Mouse (Mus musculus) olfactory bulb, adult 2 months (tissue): ENCODE data around the gene Lef1.

Source experiments
- CTCF ChIP-seq: fragments of 200-500 bp; IDR thresholded peaks from 2 replicates; pipeline ENCODE4 v1.5.1; 2012; ENCODE audit warnings: low read depth, mild to moderate bottlenecking, low read length, moderate library complexity; ENCODE audit not compliant: insufficient read depth
- POLR2A ChIP-seq: fragments of 200-500 bp; IDR thresholded peaks from 2 replicates; pipeline ENCODE4 v1.6.1; 2012; ENCODE audit warnings: mild to moderate bottlenecking, low read depth, low read length, moderate library complexity; ENCODE audit not compliant: insufficient read depth

DNA sequence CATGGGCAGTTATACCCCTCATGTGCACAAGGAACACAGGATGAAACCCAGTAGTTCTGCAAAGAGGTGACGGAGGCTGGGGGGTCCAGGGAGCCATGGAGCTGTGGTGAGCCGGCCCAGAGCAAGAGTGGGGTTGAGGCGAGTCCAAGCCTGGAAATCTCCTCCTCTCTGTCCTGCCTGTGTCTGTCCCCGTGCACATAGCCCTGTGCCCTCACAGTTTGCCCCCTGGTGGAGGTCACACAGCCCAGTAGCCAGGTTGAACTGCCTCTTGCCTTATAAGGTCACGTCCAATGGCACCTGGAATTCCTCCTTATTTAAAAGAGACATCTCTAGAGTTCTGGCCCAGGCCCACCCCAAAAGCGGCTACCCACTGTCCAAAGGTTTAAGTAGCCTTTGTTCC lies 137.2 kb downstream of the Lef1 start:
- TF ChIP-seq CTCF (no peak), POLR2A (no peak)
